Mouse (Mus musculus) MEL (cell line): Measurements from ENCODE around the gene Raver2. TPM values are rescaled to one million over a fixed set of nuclear protein-coding genes. Genes with fewer than 3 reads are reported as not detected.

Experiments
- DNase-seq: peaks from one replicate; pipeline ENCODE4 v3.0.0; 2011; ENCODE audit warnings: low read depth, low spot score
- H3K27ac ChIP-seq: 2 replicates; pipeline ENCODE4 v1.5.1; 2012; ENCODE audit warnings: low read depth, mild to moderate bottlenecking, control low read depth, low read length, moderate library complexity; ENCODE audit not compliant: control insufficient read depth
- H3K27me3 ChIP-seq, 2 experiments: fragments of 150-350 bp in 1 of 2; sonication (generic) in 1 of 2; 2 replicates each; pipeline ENCODE4 v1.6.1; 2012; ENCODE audit warnings: low read length in 2 of 2, mild to moderate bottlenecking in 2 of 2, improper control_type of control experiment in 1 of 2, moderate library complexity in 1 of 2; ENCODE audit not compliant: insufficient read depth in 2 of 2, control insufficient read depth in 1 of 2
- H3K36me3 ChIP-seq, 2 experiments: 2 replicates each; pipeline ENCODE4 v1.6.1; 2012 to 2014; ENCODE audit warnings: low read length in 2 of 2, improper control_type of control experiment in 1 of 2, inconsistent platforms in 1 of 2, mild to moderate bottlenecking in 1 of 2; ENCODE audit not compliant: insufficient read depth in 2 of 2, control insufficient read depth in 1 of 2
- H3K4me1 ChIP-seq, 2 experiments: fragments of 150-350 bp in 1 of 2; sonication (generic) in 1 of 2; 2 replicates each; pipeline ENCODE4 v1.6.1; 2012; ENCODE audit warnings: low read length in 2 of 2, improper control_type of control experiment in 1 of 2, mild to moderate bottlenecking in 1 of 2; ENCODE audit not compliant: insufficient read depth in 2 of 2, control insufficient read depth in 1 of 2
- H3K4me3 ChIP-seq, 2 experiments: fragments of 150-350 bp in 1 of 2; sonication (generic) in 1 of 2; 2 replicates each; pipeline ENCODE4 v1.5.1; 2012; ENCODE audit warnings: low read depth in 2 of 2, low read length in 2 of 2, mild to moderate bottlenecking in 2 of 2, moderate library complexity in 2 of 2, control low read depth in 1 of 2, improper control_type of control experiment in 1 of 2; ENCODE audit not compliant: control insufficient read depth in 1 of 2, insufficient read depth in 1 of 2
- H3K79me2 ChIP-seq: 2 replicates; pipeline ENCODE4 v1.6.1; 2012; ENCODE audit warnings: mild to moderate bottlenecking, low read length, moderate library complexity; ENCODE audit not compliant: control insufficient read depth, poor library complexity, insufficient read depth
- H3K9ac ChIP-seq: 2 replicates; pipeline ENCODE4 v1.6.1; 2012; ENCODE audit warnings: low read depth, mild to moderate bottlenecking, control low read depth, low read length, moderate library complexity; ENCODE audit not compliant: control insufficient read depth, poor library complexity, severe bottlenecking
- H3K9me3 ChIP-seq: fragments of 150-350 bp; sonication (generic); replicated peaks from 2 replicates; pipeline ENCODE4 v1.6.1; 2012; ENCODE audit warnings: mild to moderate bottlenecking, low read length, improper control_type of control experiment, moderate library complexity; ENCODE audit not compliant: insufficient read depth
- CHD2 ChIP-seq: IDR thresholded peaks from 2 replicates; pipeline ENCODE4 v1.6.1; 2011; ENCODE audit warnings: low read length, improper control_type of control experiment
- ETS1 ChIP-seq: IDR thresholded peaks from 2 replicates; pipeline ENCODE4 v1.6.1; 2012; ENCODE audit warnings: low read depth, mild to moderate bottlenecking, inconsistent platforms, low read length, improper control_type of control experiment, moderate library complexity
- GABPA ChIP-seq: IDR thresholded peaks from 2 replicates; pipeline ENCODE4 v1.6.1; 2012; ENCODE audit warnings: low read depth, mild to moderate bottlenecking, inconsistent platforms, low read length, improper control_type of control experiment, moderate library complexity
- MAX ChIP-seq: IDR thresholded peaks from 2 replicates; pipeline ENCODE4 v1.6.1; 2011; ENCODE audit warnings: low read length, improper control_type of control experiment
- MEF2A ChIP-seq: IDR thresholded peaks from 2 replicates; pipeline ENCODE4 v1.6.1; 2014; ENCODE audit warnings: low read depth, mild to moderate bottlenecking, inconsistent platforms, low read length, improper control_type of control experiment; ENCODE audit not compliant: poor library complexity, insufficient replicate concordance, severe bottlenecking; ENCODE audit errors: extremely low read depth
- MYC ChIP-seq: IDR thresholded peaks from 2 replicates; pipeline ENCODE4 v1.6.1; 2011; ENCODE audit warnings: low read depth, mild to moderate bottlenecking, low read length, improper control_type of control experiment, moderate library complexity
- POLR2A ChIP-seq, 2 experiments: IDR thresholded peaks; 2 replicates each; pipeline ENCODE4 v1.6.1; 2011 to 2012; ENCODE audit warnings: low read length in 2 of 2, mild to moderate bottlenecking in 2 of 2, control low read depth in 1 of 2, improper control_type of control experiment in 1 of 2, low read depth in 1 of 2, moderate library complexity in 1 of 2; ENCODE audit not compliant: control insufficient read depth in 1 of 2, insufficient read depth in 1 of 2, poor library complexity in 1 of 2
- POLR2AphosphoS5 ChIP-seq: IDR thresholded peaks from 2 replicates; pipeline ENCODE4 v1.6.1; 2012; ENCODE audit warnings: low read depth, borderline replicate concordance, mild to moderate bottlenecking, inconsistent platforms, low read length, moderate library complexity, mixed read lengths
- RAD21 ChIP-seq: IDR thresholded peaks from 2 replicates; pipeline ENCODE4 v1.6.1; 2011; ENCODE audit warnings: mild to moderate bottlenecking, low read depth, low read length, improper control_type of control experiment
- SIN3A ChIP-seq: IDR thresholded peaks from 2 replicates; pipeline ENCODE4 v1.6.1; 2012; ENCODE audit warnings: low read length, improper control_type of control experiment, inconsistent platforms
- TBP ChIP-seq: IDR thresholded peaks from 2 replicates; pipeline ENCODE4 v1.8.0; 2011; ENCODE audit warnings: low read depth, low read length, improper control_type of control experiment
- TCF12 ChIP-seq: IDR thresholded peaks from 2 replicates; pipeline ENCODE4 v1.6.1; 2014; ENCODE audit warnings: low read depth, mild to moderate bottlenecking, inconsistent platforms, low read length, improper control_type of control experiment, moderate library complexity
- USF1 ChIP-seq: IDR thresholded peaks from 2 replicates; pipeline ENCODE4 v1.6.1; 2014; ENCODE audit warnings: low read depth, mild to moderate bottlenecking, inconsistent platforms, low read length, improper control_type of control experiment, moderate library complexity
- USF2 ChIP-seq, 2 experiments: IDR thresholded peaks; 2 replicates each; pipeline ENCODE4 v1.6.1; 2011 to 2012; ENCODE audit warnings: improper control_type of control experiment in 2 of 2, low read length in 2 of 2, borderline replicate concordance in 1 of 2, inconsistent platforms in 1 of 2, low read depth in 1 of 2, mild to moderate bottlenecking in 1 of 2; ENCODE audit not compliant: insufficient read depth in 1 of 2
- ZC3H11A ChIP-seq: IDR thresholded peaks from 2 replicates; pipeline ENCODE4 v1.6.1; 2012; ENCODE audit warnings: low read depth, mild to moderate bottlenecking, inconsistent platforms, low read length, improper control_type of control experiment
- ZKSCAN1 ChIP-seq: IDR thresholded peaks from 2 replicates; pipeline ENCODE4 v1.6.1; 2012; ENCODE audit warnings: low read depth, mild to moderate bottlenecking, inconsistent platforms, low read length, improper control_type of control experiment, moderate library complexity
- ZMIZ1 ChIP-seq: IDR thresholded peaks from 2 replicates; pipeline ENCODE4 v1.6.1; 2012; ENCODE audit warnings: low read depth, mild to moderate bottlenecking, inconsistent platforms, low read length, improper control_type of control experiment, moderate library complexity
- polyA plus RNA-seq, 2 experiments: library from polyadenylated mRNA; stranded (reverse) in 1 of 2; unstranded in 1 of 2; fragments of >175 nt in 1 of 2; fragments of >200 nt in 1 of 2; gene quantifications; 2 replicates each; pipeline versions ENCODE4 v1.2.1 to v1.2.4; 2012; ENCODE audit warnings: low replicate concordance in 2 of 2, low read depth in 1 of 2; ENCODE audit not compliant: insufficient read length in 2 of 2, insufficient read depth in 1 of 2, missing spikeins in 1 of 2
- total RNA-seq: library from RNA; depleted of rRNA; stranded (reverse); fragments of 300-350 nt; gene quantifications from 2 replicates; pipeline ENCODE4 v1.2.3, GENCODE M21; 2012

Raver2 gene
- total and polyA plus RNA-seq, 3 experiments: 0.03 to 0.04 TPM; not detected in 1

DNA sequence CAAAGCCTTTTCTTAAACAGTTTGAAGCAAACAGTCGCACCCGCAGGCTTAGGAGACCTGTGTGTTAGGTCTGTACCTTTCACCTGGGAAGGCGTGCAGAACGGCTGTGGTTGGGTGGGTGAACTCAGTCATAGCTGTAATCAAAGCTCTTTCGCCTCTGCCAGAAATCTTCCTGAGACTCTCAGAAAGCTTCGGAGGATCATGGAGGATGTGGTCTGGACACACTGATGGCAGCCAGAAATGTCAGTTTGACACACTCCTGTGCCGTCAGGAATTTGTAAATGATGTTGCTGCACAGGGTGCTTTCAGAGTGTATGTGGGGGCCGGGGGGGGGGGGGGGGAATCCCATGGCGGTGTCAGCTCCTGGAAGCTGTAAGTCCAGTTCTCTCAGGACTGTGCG is 24.5 kb downstream of the Raver2 start:
- Histone ChIP-seq H3K27ac (no peak overlapping the region), H3K9me3 (no peaks in the 10 kb centered on the region), H3K36me3 (no peaks in the 10 kb centered on the region), H3K27me3 (no peaks in the 10 kb centered on the region), H3K9ac (no peak overlapping the region), H3K79me2 (no peaks in the 10 kb centered on the region), H3K4me3 (no peak overlapping the region), H3K4me1 (no peaks in the 10 kb centered on the region)
- no peak for DNase-seq
- TF ChIP-seq POLR2A (IDR thresholded peaks at IDR 0.05; ENCODE audit: control insufficient read depth in 1 of 2, insufficient read depth in 1 of 2, low read depth in 1 of 2, low read length in 2 of 2, poor library complexity in 1 of 2): no peak
- no peak for TF ChIP-seq ZC3H11A
- TF ChIP-seq ZMIZ1: no peak
- TF ChIP-seq, all 39 proteins: peak for 0

DNA sequence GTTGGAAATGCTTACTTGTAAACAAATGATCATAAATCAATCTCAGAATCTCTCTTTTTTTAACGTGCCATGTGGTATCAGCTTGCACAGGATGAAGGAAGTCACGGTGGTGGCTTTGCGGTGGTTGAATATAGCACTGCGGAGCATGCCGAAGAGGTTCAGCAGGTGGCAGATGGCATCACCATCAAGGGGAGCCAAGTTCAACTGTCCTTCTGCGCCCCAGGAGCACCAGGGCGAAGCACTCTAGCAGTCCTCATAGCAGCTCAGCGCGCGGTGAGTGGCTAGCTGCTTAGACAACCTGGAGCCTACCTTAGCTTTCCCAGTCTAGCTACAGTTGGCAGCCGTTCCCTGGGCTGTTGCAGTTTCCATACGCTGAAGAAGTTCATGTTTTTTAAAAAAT is 38.3 kb downstream of the Raver2 start:
- DNase-seq: no peak
- no peaks in the 10 kb centered on the region for H3K9me3 ChIP-seq
- no peaks in the 10 kb centered on the region for H3K4me1 ChIP-seq
- no peak overlapping the region for H3K4me3 ChIP-seq
- H3K79me2 ChIP-seq: no peaks in the 10 kb centered on the region
- H3K9ac ChIP-seq: no peak overlapping the region
- no peak overlapping the region for H3K27ac ChIP-seq
- no peaks in the 10 kb centered on the region for H3K36me3 ChIP-seq
- no peaks in the 10 kb centered on the region for H3K27me3 ChIP-seq
- TF ChIP-seq SIN3A (no peak), ETS1 (no peak), RAD21 (no peak)
- TF ChIP-seq, all 39 proteins: peak for 0

DNA sequence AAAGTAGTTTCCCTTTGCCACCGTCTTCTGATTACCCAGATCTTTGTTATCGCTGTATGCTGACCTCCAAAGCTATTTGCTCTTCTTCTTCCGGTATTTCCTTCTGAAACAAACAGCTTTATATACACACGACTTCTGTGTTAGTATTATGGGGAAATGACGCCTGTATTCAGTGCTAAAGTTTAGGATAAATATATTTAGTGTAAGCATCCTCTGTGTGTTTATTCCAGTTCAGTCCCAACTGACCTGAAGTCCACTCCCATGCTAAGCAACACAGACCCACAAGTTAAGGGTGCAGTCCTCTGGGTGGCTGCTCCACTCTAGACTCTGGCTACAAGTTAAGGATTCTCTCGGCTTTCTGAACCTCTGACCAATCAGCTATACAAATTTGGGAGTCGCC is 52.2 kb downstream of the Raver2 start:
- TF ChIP-seq GABPA (no peak), MYC (no peak), TBP (no peak), ZC3H11A (no peak), MEF2A (no peak), ZKSCAN1 (no peak), MAX (no peak), TCF12 (no peak), USF2 (IDR thresholded peaks at IDR 0.05; ENCODE audit: borderline replicate concordance in 1 of 2, insufficient read depth in 1 of 2, low read depth in 1 of 2, low read length in 2 of 2) (no peak), POLR2A (IDR thresholded peaks at IDR 0.05; ENCODE audit: control insufficient read depth in 1 of 2, insufficient read depth in 1 of 2, low read depth in 1 of 2, low read length in 2 of 2, poor library complexity in 1 of 2) (no peak), CHD2 (no peak), POLR2AphosphoS5 (no peak), USF1 (no peak)
- TF ChIP-seq, all 39 proteins: peak for 0
- no peak overlapping the region for H3K9ac ChIP-seq
- no peaks in the 10 kb centered on the region for H3K36me3 ChIP-seq
- no peak for DNase-seq
- no peak overlapping the region for H3K4me3 ChIP-seq
- H3K4me1 ChIP-seq: no peaks in the 10 kb centered on the region
- no peaks in the 10 kb centered on the region for H3K9me3 ChIP-seq
- H3K27me3 ChIP-seq: no peaks in the 10 kb centered on the region; a peak in 1 of 4 replicates
- H3K79me2 ChIP-seq: no peaks in the 10 kb centered on the region
- H3K27ac ChIP-seq: no peak overlapping the region
